Mouse (Mus musculus) heart, adult 18-20 months (tissue): ENCODE measurements around the gene Trnau1ap. TPM values are rescaled to one million over a fixed set of nuclear protein-coding genes. Genes with fewer than 3 reads are reported as not detected.
"Not testable (repeated sequence)": the region's sequence is repeated elsewhere in the genome, so short reads cannot be mapped to it uniquely, and the experiment has no call there.

Source experiments
- DNase-seq, 2 experiments: peaks; one replicate each; pipeline ENCODE4 v3.0.0; 2021 to 2022; ENCODE audit warnings: mixed read lengths in 1 of 2
- total RNA-seq, 2 experiments: library from RNA; stranded (reverse); gene quantifications; 2 replicates each; pipeline ENCODE4 v1.2.3; 2021

Gene Trnau1ap
- total RNA-seq, 2 experiments from 2014 or later, result 20.3 to 22.3 TPM

DNA sequence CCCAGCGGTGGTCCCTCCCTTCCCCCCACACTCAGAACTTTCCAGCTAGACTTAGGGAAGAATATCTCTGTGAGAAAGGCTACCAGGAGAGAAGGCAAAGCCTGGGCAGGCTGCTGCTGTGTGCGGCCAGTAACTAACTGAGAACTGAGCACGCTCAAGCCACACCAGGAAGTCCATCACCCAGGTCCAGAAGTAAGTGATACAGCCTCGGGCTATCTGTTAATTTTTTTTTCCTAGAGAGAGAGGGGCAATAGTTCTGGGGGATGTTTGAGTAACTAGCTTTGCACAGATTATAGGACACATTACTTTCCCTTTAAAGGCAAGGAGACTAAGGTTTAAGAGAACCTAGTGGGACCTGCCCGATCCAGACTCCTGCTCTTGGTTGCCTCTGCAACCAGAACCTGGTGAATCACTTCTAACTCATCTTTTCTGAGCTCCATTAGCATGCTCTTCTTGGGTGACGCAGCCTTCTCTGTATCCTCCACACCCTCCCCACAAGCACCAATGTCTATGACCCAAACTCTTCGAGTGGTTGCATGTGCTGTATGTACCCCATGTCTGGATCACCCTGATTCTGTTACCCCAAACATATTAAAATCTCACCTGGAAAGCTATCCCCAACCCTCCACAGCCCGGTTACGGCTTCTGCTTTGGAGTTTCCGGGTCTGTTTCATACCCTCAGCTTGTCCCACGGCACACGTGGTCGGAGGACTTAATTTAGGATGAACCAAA, 15.2 kb upstream of the Trnau1ap start:
- DNase-seq, result no peak

- DNase-seq, result no peak
Measured at GRCm38 (mm10) chr4:132341451-132341850, 12.1 kb upstream of the Trnau1ap start.

GRCm38 (mm10) chr4:132338943-132339342, 9.6 kb upstream of the Trnau1ap start:
- peak; percentile 72 to 79 for DNase-seq

DNA sequence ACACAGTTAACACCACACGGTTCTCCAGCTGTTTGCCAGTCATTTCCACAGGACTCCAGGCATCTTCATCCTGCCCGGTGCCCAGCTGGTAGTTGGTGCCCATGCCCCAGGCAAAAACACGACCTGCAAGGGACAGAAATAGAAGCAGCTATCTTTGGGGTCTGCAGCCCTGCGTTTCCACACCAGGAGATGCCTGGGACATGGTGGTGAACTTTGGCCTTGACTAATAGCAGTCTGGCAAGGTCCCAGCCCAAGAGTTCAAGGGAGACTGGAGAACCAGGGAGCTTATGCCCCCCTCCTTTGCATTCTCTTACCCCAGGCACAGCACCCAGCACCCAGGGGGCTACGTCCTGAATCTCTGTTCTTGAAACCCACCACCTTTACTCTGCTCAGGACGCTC, 3.5 kb upstream of the Trnau1ap start:
- DNase-seq, result no peak

DNA sequence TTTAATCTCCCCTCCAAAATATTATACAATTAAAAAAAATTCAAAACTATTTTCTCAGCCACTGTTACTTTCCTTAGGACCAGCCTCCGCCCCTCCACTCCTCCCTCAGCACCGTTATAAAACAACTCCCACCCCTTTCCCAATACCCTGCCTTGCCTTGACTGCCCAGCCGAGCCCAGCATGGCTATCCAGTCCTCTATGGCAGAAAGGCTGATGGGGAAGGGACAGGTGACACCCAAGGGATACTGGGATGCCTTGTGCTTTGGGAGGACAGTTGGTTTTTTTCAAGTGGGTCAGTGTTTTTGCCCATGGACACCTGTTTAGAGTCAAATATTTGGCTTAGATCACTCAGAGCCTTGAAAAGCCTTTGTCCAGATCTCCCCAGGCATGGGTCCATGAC, 2.6 kb upstream of the Trnau1ap start:
- DNase-seq, result no peak

DNA sequence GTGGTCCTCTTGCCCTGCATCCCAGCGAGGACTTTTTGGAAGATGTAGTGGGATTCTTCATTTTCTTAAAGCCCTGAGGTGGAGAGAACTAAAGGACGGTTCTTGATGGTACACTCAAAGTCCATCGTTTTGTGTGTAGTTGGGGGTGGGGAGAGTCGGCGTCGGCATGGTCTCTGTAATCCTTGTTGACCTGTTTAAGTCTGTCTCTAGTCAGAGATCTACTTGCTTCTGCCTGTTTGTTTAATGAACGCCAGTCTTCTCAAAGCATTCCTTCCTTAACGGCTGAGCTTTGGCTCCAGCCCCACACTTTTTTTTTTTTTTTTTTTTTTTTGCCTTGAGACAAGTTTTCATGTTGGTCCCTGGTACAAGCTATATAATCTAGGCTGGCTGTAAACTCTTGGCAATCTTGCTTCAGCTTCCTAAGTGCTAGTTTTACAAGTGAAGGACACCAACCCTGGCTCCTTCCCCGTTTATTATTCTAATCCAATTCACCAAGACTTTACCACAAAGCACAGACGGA, 557 bp upstream of the Trnau1ap start:
- DNase-seq, result no peak

DNA sequence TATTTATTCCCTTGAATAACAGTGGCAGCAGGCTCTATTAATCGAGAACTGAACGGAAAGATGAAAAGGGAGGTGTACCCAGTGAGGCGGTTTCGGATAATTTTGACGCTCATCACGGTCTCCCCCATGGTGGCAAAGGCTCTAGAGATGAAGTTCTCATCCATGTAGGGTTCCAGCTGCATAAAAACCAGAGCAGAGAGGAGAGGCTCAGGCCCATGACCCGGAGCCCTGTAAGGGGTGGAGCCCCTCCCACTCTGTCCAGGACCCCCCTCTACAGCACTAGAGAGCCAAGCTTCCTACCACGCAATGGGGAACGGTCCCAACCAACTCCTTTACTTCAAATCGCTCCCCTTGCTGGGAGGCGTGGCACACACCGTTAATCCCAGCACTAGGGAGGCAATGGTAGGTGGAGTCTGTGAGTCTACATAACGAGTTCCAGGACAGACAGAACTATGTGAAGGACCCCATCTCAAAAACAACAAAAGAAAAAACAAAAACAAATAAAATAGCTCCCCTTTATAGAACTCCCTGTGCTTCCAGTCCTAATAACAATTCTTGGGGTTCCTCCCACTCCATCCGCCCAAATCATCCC, 851 bp downstream of the Trnau1ap start:
- DNase-seq, result no peak

DNA sequence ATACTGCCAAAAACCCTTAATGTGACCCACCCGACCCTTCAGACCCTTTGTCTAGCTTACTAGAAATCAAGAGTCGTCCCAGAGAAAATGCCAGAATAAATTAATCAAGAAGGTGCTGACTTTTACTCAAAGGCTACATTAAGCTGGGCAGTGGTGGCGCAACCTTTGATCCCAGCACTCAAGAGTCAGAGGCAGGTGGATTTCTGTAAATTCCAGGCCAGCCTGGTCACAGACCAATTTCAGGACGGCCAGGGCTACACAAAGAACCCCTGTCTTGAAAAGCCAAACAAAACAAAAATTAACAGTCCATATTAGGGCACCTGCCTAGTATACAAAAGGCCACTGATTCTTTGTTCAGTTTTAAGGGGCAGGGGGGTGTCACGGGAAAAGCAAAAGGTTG, 2.9 kb downstream of the Trnau1ap start:
- no peak for DNase-seq

- DNase-seq, result no peak
Measured at GRCm38 (mm10) chr4:132315711-132316110, 13.6 kb downstream of the Trnau1ap start.

DNA sequence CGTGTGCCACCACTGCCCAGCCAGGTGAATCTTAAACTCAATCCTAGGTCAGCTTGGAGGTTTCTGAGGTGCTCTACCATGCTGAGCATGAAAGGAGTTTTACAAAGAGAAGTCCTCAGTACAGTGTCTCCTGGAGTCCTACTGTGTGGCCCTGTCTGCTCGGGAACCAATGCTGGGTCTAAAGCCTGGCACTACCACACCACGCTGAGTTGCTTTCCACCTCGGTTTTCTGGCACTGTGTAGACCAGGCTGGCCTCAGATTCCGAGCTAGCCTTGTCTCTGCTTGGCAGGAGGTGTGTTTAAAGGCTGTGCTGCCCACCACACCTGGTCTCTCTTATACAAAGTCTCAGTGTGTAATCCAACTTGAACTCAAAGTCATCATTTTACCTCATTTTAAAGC, 16.7 kb downstream of the Trnau1ap start:
- no peak for DNase-seq

GRCm38 (mm10) chr4:132311801-132312200, 17.5 kb downstream of the Trnau1ap start:
- DNase-seq, result no peak

DNA sequence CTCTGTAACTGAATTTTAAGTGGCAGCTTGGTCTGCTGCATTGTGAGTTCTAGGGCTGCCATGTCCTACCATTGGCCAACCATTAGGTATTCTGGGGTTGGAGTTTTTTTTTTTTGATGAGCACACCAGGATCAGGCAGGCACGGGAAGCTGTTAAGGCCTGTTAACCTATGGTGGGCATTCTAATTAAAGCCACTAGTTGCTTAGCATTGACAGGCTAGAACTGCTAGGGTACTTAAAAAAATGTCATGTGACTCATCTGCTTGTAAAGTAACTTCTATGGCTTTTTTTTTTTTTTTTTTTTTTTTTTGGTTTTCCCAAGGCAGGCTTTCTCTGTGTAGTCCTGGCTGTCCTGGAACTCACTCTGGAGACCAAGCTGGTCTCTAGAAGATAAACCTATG, 18.1 kb downstream of the Trnau1ap start:
- no peak for DNase-seq

DNA sequence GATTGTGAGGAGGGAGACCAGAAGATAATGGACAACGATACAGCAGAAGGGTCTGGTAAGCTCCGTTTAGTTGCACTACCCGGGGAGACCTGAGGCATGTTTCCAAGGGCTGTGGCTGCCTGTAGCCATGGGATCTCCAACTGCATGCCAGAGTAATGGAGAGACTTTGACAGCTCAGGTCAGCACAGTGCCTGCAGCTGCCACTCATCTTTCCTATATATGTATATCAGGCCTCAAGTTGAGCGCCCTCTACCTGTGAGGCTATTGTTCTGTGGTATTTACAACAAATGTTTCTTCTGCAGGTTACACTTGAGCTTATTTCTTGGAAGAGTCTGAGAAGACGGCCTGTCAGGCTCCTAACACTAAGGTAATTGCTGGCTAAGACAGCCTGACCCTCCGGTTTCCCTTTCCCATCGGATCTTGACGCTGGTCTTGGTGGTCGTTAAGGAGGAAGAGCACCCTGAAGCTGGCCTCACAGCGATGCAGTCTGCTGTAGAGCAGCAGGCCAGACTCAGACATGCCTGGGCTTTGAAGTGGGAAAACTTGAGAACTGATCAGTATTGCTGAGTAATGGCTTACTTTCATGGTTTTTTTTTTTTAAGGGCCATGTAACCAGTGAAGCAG, 19.4 kb downstream of the Trnau1ap start:
- peak; percentile 38 to 62 for DNase-seq

GRCm38 (mm10) chr4:132309140-132309848, 20.0 kb downstream of the Trnau1ap start:
- DNase-seq, result peak in 1 of 2 experiments; percentile 38

- peak; percentile 94 to 96 for DNase-seq
Measured at GRCm38 (mm10) chr4:132308437-132309139, 20.8 kb downstream of the Trnau1ap start.

DNA sequence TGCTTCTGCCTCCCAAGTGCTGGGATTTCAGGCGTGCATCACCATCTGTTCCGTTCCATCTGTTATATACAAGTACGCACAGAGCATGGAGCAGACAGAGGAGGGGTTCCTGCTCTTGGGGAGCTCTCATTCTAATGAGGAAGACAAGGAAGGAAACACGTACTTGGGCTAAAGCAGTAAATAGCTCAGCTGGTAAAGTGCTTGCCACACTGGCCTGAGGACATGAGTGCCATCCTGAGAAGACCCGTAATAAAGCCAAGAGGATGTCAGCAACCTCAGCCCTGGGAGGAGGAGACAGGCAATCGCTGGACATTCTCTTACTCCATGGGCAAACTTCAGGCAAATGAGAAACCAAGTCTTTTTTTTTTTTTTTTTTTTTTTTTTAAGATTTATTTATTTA, 23.3 kb downstream of the Trnau1ap start:
- DNase-seq, result no peak

GRCm38 (mm10) chr4:132305276-132305675, 24.1 kb downstream of the Trnau1ap start:
- no peak for DNase-seq

GRCm38 (mm10) chr4:132303484-132303883, 25.9 kb downstream of the Trnau1ap start:
- not testable (repeated sequence) for DNase-seq

DNA sequence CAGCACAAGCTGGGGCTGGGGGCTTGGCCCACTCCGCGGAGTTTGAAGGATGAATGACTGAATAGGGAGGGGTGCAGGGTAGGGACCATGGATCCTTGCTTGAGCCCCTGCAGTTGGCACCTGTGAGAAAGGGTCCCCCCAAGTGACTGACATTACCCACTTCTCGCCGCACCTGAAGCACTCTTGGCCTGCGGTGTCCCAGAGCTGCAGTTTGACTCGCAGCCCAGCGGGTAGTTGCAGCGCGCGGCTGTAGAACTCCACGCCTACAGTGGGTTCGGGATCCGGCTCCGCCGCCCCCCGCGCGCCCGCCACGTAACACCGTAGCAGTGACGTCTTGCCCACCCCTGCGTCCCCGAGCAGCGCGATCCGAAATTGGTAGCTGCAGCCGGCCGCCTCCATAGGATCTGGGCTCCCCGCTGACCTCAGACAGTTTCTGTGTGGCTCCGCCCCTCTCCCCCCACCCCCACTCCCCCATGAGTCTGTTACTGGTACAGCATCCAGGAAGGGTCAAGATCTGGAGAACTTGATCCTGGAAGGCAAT, 26.3 kb downstream of the Trnau1ap start, which contains the start of gene Rab42:
Rab42 (minus strand) TSS at position 447 of the 541 bp plus-strand sequence.
- DNase-seq, result peak; percentile 62 to 64

DNA sequence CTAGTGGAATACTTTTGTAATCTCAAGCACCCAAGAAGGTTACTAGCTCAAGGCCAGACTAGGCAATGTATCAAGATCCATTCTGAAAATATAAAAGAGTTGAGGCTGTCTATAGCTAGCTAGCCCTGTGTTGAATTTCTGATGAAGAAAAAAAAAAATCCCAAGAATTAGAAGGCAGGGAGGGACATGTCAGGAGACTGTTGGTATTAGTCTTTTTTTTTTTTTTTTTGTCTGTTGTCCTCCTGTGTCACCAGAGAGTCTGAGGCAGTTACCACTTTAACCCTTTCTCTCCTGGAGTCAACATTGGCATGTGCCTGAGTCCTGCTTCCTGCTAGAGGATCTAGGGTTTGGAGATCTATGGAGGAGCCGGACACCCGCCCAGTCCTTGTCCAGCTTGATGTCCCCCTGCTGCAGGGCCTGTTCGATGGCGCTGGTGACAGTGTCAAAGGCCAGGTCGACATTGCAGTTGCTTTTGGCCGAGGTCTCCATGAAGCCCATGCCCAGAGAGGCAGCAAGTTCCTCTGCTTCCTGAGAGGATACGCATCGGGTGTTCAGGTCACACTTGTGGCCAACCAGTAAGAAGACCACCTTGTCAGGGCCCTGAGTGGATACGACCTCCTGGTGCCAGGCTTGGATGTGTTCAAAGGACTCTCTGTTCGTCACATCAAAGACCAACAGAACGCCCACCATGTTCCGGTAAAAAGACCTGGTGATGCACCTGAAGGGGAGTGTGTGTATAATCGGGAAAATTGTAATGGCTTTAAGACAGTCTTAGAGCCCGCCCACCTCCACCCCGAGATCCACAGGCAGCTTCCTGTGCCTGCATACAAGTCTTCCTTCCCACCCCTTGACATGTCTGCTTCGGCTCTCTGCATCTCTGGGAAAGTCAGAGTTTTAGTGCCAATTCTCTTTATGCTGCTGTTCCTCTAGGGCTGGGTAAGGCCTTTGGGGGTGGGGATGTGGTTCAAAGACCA, 27.1 kb downstream of the Trnau1ap start:
- DNase-seq, result no peak
